Mouse (Mus musculus): ENCODE measurements around the gene Haus2.
"Not testable (repeated sequence)": the region's sequence is repeated elsewhere in the genome, so short reads cannot be mapped to it uniquely, and the experiment has no call there.

The Haus2 gene

GRCm38 (mm10) chr2:120608830-120609723 is at the start of gene Haus2, which contains the start of gene Lrrc57:
TSS of gene Haus2 (plus strand) at chr2:120609383.
TSS of gene Lrrc57 (minus strand) at chr2:120609520.
- DNase-seq, result peak; percentile 95

- no peak for DNase-seq
These were observed 47.7 kb upstream of the Haus2 start for GRCm38 (mm10) chr2:120561524-120561923.

- no peak for DNase-seq
These were observed 46.3 kb upstream of the Haus2 start for GRCm38 (mm10) chr2:120562859-120563234.

- DNase-seq, result peak; percentile 94
These were observed 45.8 kb upstream of the Haus2 start, which contains the start of gene Zfp106 for GRCm38 (mm10) chr2:120563235-120563990. TSS of gene Zfp106 (minus strand) at chr2:120563843.

GRCm38 (mm10) chr2:120564548-120565188 is 44.5 kb upstream of the Haus2 start:
- not testable (repeated sequence) for DNase-seq

- DNase-seq, result no peak
These were observed 43.8 kb upstream of the Haus2 start for GRCm38 (mm10) chr2:120565363-120565762.

- DNase-seq, result peak; percentile 96
These were observed 42.0 kb upstream of the Haus2 start, which contains the start of gene Snap23 for GRCm38 (mm10) chr2:120566886-120567797. TSS of gene Snap23 (plus strand) at chr2:120567671.

- no peak for DNase-seq
These were observed 41.3 kb upstream of the Haus2 start for GRCm38 (mm10) chr2:120567798-120568320.

GRCm38 (mm10) chr2:120571081-120571480 is 38.1 kb upstream of the Haus2 start:
- no peak for DNase-seq

- DNase-seq, result not testable (repeated sequence)
These were observed 37.0 kb upstream of the Haus2 start for GRCm38 (mm10) chr2:120572161-120572560.

GRCm38 (mm10) chr2:120575121-120575520 is 34.1 kb upstream of the Haus2 start:
- DNase-seq, result no peak

GRCm38 (mm10) chr2:120575978-120576377 is 33.2 kb upstream of the Haus2 start:
- no peak for DNase-seq

GRCm38 (mm10) chr2:120577799-120578198 is 31.4 kb upstream of the Haus2 start:
- DNase-seq, result no peak

- peak; percentile 12 for DNase-seq
These were observed 30.9 kb upstream of the Haus2 start for GRCm38 (mm10) chr2:120578286-120578685.

- no peak for DNase-seq
These were observed 19.4 kb upstream of the Haus2 start for GRCm38 (mm10) chr2:120589759-120590158.

- DNase-seq, result no peak
These were observed 17.0 kb upstream of the Haus2 start for GRCm38 (mm10) chr2:120592227-120592626.

GRCm38 (mm10) chr2:120597734-120598133 is 11.4 kb upstream of the Haus2 start:
- no peak for DNase-seq

- DNase-seq, result no peak
These were observed 9.7 kb upstream of the Haus2 start for GRCm38 (mm10) chr2:120599506-120599905.

GRCm38 (mm10) chr2:120606021-120606690 is 3.0 kb upstream of the Haus2 start:
- peak; percentile 36 for DNase-seq

GRCm38 (mm10) chr2:120616279-120617163 is 7.3 kb downstream of the Haus2 start:
- no peak for DNase-seq
